Mouse (Mus musculus): ENCODE measurements at regions not wholly inside any gene's neighbourhood (a gene's known extent, or its start where the extent isn't known, plus 50 kb on each side); places are given as distances from the start of the nearest gene placed in this dataset.

DNA sequence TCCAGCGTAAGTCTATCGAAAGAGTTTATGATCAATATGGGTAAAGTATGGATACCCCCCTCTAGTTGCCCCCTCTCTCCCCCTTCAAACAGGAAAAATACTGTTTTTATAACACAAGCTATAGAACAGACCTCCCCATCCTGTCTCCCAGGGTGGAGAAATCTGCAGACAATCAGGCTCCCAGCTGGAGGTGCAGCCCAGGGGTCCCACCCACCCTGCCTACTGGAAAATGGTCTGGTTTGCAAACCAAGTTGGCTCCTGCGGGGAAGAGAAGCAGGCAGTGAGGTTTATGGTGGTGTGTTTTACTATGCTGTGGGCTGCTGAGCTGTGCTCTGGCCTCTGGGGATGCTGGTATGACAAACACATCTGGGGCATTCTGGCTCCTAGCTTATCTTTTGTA is 70.7 kb upstream of the Sfswap start:
- DNase-seq, result peak; percentile 16

DNA sequence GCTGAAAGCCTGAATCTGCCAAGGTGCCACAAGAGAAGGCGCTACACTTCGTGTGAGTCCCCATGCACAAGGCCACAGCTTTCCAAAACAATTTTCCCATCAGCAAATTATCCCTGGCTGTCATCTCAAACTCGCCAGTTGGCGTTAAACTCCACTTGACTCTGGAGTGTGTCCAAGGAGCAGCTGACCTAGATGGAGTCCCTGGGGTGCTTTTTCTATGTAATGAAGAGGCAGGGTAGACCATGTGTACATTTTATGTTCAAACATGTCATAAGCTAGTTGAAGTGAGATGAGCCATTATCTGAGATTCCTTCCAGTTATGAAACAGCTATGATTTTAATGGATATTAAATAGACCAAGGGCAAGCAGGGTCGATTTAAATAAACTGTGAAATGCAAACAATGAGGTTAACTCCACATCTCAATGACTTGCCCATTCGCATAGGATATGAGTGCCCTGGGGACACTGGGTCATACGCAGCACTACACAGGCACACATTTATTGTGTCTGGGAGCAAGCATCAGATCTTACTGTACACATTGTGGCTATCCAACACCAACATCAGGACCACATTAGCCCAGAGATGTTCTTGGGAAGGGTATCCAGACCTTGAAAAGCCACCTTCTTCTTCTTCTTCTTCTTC is 51.0 kb upstream of the Sfswap start:
- DNase-seq, result no peak
